Mouse (Mus musculus): ENCODE measurements around the gene Nup107. TPM values are rescaled to one million over a fixed set of nuclear protein-coding genes. Genes with fewer than 3 reads are reported as not detected.
"Not testable (repeated sequence)": the region's sequence is repeated elsewhere in the genome, so short reads cannot be mapped to it uniquely, and the experiment has no call there.

Gene Nup107
- polyA plus RNA-seq, 1 experiment from 2014 or later, result 84.0 TPM

GRCm38 (mm10) chr10:117737498-117737897, 55.0 kb downstream of the Nup107 start:
- not testable (repeated sequence) for DNase-seq (ENCODE audit: low spot score); H3K27ac ChIP-seq; H3K4me3 ChIP-seq; H3K9me3 ChIP-seq; H3K4me1 ChIP-seq; H3K27me3 ChIP-seq (ENCODE audit: insufficient read depth, poor library complexity, severe bottlenecking)
- peaks cover 42% of the 10 kb centered on the region for H3K36me3 ChIP-seq
- 93% methylated on average over 8 of the region's 8 CpGs for WGBS

GRCm38 (mm10) chr10:117737075-117737474, 55.4 kb downstream of the Nup107 start:
- H3K27ac ChIP-seq, result no peak overlapping the region
- H3K4me1 ChIP-seq, result peaks cover 14% of the 10 kb centered on the region
- H3K4me3 ChIP-seq, result no peak overlapping the region
- H3K9me3 ChIP-seq, result no peaks in the 10 kb centered on the region
- H3K27me3 ChIP-seq (ENCODE audit: insufficient read depth, poor library complexity, severe bottlenecking), result no peaks in the 10 kb centered on the region
- DNase-seq (ENCODE audit: low spot score), result no peak
- WGBS, result 85% methylated on average over 4 of the region's 4 CpGs
- peaks cover 40% of the 10 kb centered on the region for H3K36me3 ChIP-seq

DNA sequence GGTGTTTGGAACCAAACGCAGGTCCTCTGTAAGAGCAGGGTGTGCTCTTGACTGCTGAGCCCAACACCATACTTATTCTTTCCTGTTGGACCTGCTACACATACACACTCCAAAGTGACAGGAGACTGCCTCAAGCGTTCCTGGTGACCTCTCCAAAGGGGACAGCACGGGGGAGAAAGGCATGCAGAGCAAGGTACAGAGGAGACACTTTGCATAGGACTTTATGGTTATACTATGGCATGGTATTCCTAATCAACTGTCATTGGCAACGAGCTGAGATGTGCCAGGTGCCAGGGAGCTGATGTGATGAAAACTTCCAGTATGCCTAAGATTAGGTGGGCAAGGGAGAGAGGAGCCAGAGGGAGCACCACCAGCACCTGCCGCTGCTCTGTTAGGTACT, 55.9 kb downstream of the Nup107 start:
- no peak for DNase-seq (ENCODE audit: low spot score)
- Histone ChIP-seq H3K4me1 (peaks cover 15% of the 10 kb centered on the region), H3K27me3 (ENCODE audit: insufficient read depth, poor library complexity, severe bottlenecking) (no peaks in the 10 kb centered on the region), H3K36me3 (peaks cover 40% of the 10 kb centered on the region), H3K4me3 (no peak overlapping the region), H3K27ac (no peak overlapping the region), H3K9me3 (no peaks in the 10 kb centered on the region)
- WGBS, result 81% methylated on average over 5 of the region's 5 CpGs

GRCm38 (mm10) chr10:117735396-117735795, 57.1 kb downstream of the Nup107 start:
- not testable (repeated sequence) for H3K9me3 ChIP-seq; H3K27ac ChIP-seq; H3K4me3 ChIP-seq; H3K27me3 ChIP-seq (ENCODE audit: insufficient read depth, poor library complexity, severe bottlenecking); DNase-seq (ENCODE audit: low spot score)
- 80% methylated on average over 12 of the region's 12 CpGs for WGBS
- peaks cover 36% of the 10 kb centered on the region for H3K36me3 ChIP-seq
- peaks cover 18% of the 10 kb centered on the region for H3K4me1 ChIP-seq

DNA sequence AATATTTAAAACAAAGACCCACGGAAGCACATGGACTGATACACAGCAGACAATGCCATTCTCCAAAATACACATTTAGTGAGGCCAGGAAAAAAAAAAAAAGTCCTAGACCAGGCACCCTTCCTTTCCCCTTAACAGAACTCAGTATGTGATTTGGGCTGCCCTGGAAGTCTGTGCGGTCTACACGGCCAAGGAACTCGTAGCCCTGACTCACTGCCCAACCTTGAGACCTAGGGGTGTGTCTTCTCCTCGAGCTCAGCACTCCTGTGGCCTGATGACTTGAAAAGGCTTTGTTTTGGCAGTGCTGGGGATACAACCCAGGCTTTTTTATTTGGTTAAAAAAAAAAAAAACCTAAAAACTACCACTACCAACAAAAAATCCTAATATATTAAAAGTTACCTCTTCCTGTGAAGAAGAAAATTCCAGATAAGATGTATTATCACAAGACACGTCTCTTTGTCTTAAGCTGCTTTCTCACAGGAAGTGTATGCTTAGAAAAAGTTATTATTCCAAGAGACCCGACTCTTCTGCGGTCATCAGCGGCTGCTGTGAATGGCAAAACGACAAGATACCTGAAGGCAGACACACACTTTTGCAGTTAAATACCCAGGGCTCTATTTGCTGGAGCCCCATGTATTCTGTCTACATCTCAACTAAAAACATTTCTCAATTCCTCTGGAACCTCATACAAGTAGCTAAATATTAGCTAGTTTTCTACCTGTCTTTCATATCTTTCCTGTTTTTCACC, 58.2 kb downstream of the Nup107 start:
- Histone ChIP-seq H3K4me1 (peaks cover 18% of the 10 kb centered on the region), H3K36me3 (peaks cover 25% of the 10 kb centered on the region)
- H3K4me3 ChIP-seq; H3K27me3 ChIP-seq (ENCODE audit: insufficient read depth, poor library complexity, severe bottlenecking); H3K9me3 ChIP-seq; H3K27ac ChIP-seq; DNase-seq (ENCODE audit: low spot score): not testable (repeated sequence)
- 58% methylated on average over 10 of the region's 10 CpGs for WGBS

DNA sequence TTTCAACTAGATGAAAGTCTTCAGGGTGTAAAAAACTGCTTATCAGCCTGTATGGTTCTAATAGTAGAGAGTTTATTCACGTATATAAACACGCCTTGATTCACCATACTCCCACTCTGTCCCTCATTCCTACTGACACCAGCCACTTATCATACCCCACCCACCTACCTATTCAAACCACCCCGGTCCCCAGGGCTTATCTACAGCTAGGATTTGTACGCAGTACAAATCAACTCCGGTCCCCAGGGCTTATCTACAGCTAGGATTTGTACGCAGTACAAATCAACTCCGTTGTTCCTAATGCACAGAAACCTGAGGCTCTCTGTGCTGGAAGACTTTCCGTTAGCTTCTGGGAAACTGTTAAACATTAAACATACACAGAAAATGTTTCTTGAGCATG, 58.9 kb downstream of the Nup107 start:
- H3K27ac ChIP-seq; H3K9me3 ChIP-seq; DNase-seq (ENCODE audit: low spot score); H3K27me3 ChIP-seq (ENCODE audit: insufficient read depth, poor library complexity, severe bottlenecking); H3K4me3 ChIP-seq: not testable (repeated sequence)
- Histone ChIP-seq H3K36me3 (peaks cover 18% of the 10 kb centered on the region), H3K4me1 (peaks cover 24% of the 10 kb centered on the region)
- WGBS, result 33% methylated on average over 8 of the region's 8 CpGs

DNA sequence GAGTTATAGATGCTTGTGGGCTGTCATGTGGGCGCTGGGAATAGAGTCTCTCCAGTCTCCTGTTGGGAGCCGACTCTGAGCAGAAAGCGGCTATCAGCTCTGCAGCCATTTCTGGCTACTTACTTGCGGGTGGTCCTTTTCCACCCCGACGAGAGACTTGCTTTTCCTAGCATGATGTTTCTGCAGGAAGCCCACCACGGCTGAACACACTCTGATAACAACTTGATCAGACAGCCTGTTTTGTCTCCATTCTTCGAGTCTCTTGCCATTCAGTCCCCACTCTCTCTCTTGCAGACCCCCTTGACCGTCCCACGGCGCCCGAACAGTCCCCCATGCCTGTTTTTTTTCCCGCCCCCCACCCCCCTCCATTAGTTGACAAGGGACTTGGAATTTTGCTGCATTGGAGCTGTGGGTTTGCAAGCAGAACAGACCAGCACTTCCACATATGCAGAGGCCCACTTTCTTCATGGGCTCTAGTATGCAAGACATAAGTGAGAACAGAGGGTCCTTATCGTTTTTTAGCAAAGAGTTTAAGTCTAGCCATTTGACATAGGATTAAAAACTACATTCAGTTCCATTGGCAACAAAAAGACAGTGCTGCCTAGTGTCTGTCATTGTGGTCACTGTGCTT, 59.4 kb downstream of the Nup107 start:
- H3K4me3 ChIP-seq, result no peak overlapping the region
- H3K4me1 ChIP-seq, result peaks cover 24% of the 10 kb centered on the region
- H3K9me3 ChIP-seq, result no peaks in the 10 kb centered on the region
- H3K27me3 ChIP-seq (ENCODE audit: insufficient read depth, poor library complexity, severe bottlenecking), result no peaks in the 10 kb centered on the region
- 42% methylated on average over 14 of the region's 14 CpGs for WGBS
- peaks cover 13% of the 10 kb centered on the region for H3K36me3 ChIP-seq
- 0 out of 2 replicates have a peak overlapping the region, but pooled peaks have one; percentile 7 for H3K27ac ChIP-seq
- no peak for DNase-seq (ENCODE audit: low spot score)

DNA sequence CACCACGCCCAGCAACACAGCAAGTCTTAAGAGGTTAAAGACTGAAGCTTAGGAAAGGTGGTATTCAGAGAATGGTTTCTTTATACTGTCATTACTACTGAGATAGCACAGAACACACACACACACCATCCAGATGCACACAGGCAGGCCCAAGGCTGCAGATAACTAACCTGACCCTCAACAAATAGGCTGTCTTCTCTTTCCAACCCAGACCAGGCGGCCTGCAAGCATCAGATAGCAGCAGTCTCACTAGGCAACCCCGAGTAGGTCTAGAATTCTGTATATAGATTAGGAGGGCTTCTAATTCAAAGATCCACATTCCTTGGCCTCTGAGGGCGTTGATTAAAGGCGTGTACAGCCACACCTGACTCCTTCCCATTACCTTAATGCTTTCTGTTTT, 60.3 kb downstream of the Nup107 start:
- Histone ChIP-seq H3K4me1 (peaks cover 24% of the 10 kb centered on the region), H3K27me3 (ENCODE audit: insufficient read depth, poor library complexity, severe bottlenecking) (no peaks in the 10 kb centered on the region), H3K4me3 (no peak overlapping the region), H3K9me3 (no peaks in the 10 kb centered on the region), H3K36me3 (peaks cover 11% of the 10 kb centered on the region), H3K27ac (no peak overlapping the region)
- DNase-seq (ENCODE audit: low spot score), result no peak
- WGBS, result 69% methylated on average over 5 of the region's 5 CpGs

DNA sequence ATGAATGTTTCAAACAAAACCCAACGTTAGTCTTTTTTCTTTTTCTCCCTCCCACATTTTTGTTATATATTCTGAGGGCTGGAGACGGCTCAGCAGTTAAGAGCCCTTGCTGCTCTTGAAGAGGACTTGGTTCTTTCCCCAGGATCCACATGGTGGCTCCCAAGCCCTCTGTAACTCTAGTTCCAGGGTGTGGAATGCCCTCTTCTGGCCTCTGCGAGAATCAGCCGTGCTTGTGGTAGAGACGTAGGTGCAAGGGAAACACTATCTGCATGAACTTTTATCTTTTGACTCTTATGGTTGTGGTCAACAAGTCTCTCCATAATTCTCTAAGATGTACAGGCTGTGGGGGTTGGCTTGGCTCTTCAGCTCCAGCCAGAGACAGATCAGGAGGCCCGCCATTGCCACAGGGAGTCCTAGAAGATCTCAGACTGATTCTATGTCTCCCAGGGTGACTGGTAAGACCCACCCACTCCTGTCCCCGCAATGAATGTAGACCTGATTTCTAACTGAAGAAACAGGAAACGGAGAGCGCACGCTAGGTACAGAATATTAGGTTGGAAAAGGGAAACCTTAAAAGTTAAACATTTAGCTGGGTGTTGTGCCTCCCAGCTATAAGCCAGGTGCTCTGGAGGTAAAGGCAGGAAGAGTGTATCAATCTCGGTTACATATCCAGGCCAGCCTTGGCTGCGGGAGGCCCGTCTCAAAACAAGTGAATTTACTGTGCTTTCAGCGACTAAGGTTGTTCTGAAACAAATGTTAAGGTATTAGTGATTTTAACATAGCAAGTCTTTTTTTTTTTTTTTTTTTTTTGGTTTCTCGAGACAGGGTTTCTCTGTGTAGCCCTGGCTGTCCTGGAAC, 61.0 kb downstream of the Nup107 start:
- H3K36me3 ChIP-seq, result peaks cover 4% of the 10 kb centered on the region; the same call in 1 of the 2 replicates
- DNase-seq (ENCODE audit: low spot score), result no peak
- H3K4me1 ChIP-seq, result peaks cover 24% of the 10 kb centered on the region
- no peaks in the 10 kb centered on the region for H3K27me3 ChIP-seq (ENCODE audit: insufficient read depth, poor library complexity, severe bottlenecking)
- 49% methylated on average over 15 of the region's 15 CpGs for WGBS
- H3K4me3 ChIP-seq, result no peak overlapping the region
- peak overlapping the region; percentile 42; the same call in 1 of the 2 replicates for H3K27ac ChIP-seq
- no peaks in the 10 kb centered on the region for H3K9me3 ChIP-seq

DNA sequence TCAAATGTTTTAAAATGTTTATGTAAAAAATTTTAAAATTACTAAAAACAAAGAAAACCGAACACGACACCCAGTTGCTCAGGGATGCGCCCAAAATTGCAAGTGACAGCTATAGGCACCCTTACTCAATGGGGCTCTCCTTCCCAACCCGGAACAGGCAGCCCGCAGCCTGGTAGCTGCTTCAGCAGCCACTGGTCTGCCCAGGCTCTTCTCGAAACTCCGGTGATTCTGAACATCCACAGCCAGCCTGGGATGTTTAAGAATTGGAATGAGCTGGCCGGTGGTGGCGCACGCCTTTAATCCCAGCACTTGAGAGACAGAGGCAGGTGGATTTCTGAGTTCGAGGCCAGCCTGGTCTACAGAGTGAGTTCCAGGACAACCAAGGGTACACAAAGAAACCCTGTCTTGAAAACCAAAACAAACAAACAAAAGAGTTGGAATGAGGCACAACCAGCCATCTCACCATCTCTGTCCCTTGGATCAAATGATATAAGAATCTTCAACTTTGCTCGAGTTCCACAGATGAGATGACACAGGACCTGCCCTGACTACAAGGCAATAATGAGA, 61.8 kb downstream of the Nup107 start:
- H3K27me3 ChIP-seq (ENCODE audit: insufficient read depth, poor library complexity, severe bottlenecking), result no peaks in the 10 kb centered on the region
- WGBS, result 93% methylated on average over 12 of the region's 12 CpGs
- no peaks in the 10 kb centered on the region for H3K9me3 ChIP-seq
- no peak overlapping the region for H3K27ac ChIP-seq
- peaks cover 24% of the 10 kb centered on the region for H3K4me1 ChIP-seq
- DNase-seq (ENCODE audit: low spot score), result no peak
- no peak overlapping the region for H3K4me3 ChIP-seq
- no peaks in the 10 kb centered on the region for H3K36me3 ChIP-seq

- no peak overlapping the region for H3K27ac ChIP-seq
- peaks cover 24% of the 10 kb centered on the region for H3K4me1 ChIP-seq
- WGBS, result 94% methylated on average over 7 of the region's 7 CpGs
- DNase-seq (ENCODE audit: low spot score), result no peak
- H3K9me3 ChIP-seq, result no peaks in the 10 kb centered on the region
- no peaks in the 10 kb centered on the region for H3K36me3 ChIP-seq
- no peaks in the 10 kb centered on the region for H3K27me3 ChIP-seq (ENCODE audit: insufficient read depth, poor library complexity, severe bottlenecking)
- no peak overlapping the region for H3K4me3 ChIP-seq
Observed at GRCm38 (mm10) chr10:117730140-117730539, 62.4 kb downstream of the Nup107 start.

- WGBS, result 64% methylated on average over 11 of the region's 11 CpGs
- Histone ChIP-seq H3K27me3 (ENCODE audit: insufficient read depth, poor library complexity, severe bottlenecking) (no peaks in the 10 kb centered on the region), H3K9me3 (no peaks in the 10 kb centered on the region), H3K36me3 (no peaks in the 10 kb centered on the region), H3K4me1 (peaks cover 24% of the 10 kb centered on the region), H3K27ac (no peak overlapping the region), H3K4me3 (no peak overlapping the region)
- DNase-seq (ENCODE audit: low spot score), result no peak
Observed at GRCm38 (mm10) chr10:117729139-117729814, 63.2 kb downstream of the Nup107 start.
